Mouse (Mus musculus): ENCODE results near the gene Sema3g. TPM values are rescaled to one million over a fixed set of nuclear protein-coding genes. Genes with fewer than 3 reads are reported as not detected.

Gene Sema3g
- total RNA-seq, 1 experiment, result 0.22 TPM

- Histone ChIP-seq H3K4me3 (ENCODE audit: insufficient read depth in 1 of 2, low read depth in 1 of 2, low read length in 2 of 2, poor library complexity in 1 of 2, severe bottlenecking in 1 of 2) (no peak overlapping the region), H3K36me3 (ENCODE audit: control insufficient read depth, insufficient read depth, low read length, poor library complexity, severe bottlenecking) (no peaks in the 10 kb centered on the region), H3K9ac (ENCODE audit: insufficient read depth, low read depth, low read length, poor library complexity, severe bottlenecking) (no peak overlapping the region), H3K27ac (ENCODE audit: insufficient read depth, low read depth, low read length, poor library complexity, severe bottlenecking) (no peak overlapping the region), H3K9me3 (ENCODE audit: control insufficient read depth, insufficient read depth, low read depth, low read length) (no peaks in the 10 kb centered on the region), H3K4me1 (ENCODE audit: control insufficient read depth in 2 of 2, insufficient read depth in 2 of 2, low read length in 2 of 2, poor library complexity in 1 of 2) (no peaks in the 10 kb centered on the region)
- TF ChIP-seq MAFK (IDR thresholded peaks at IDR 0.05; ENCODE audit: insufficient read depth, low read depth, low read length), result no peak
- no peak for TF ChIP-seq ZNF384 (IDR thresholded peaks at IDR 0.05; ENCODE audit: low read depth, low read length)
- no peak for TF ChIP-seq ZC3H11A (IDR thresholded peaks at IDR 0.05; ENCODE audit: borderline replicate concordance, low read depth, low read length)
- no peak for TF ChIP-seq CHD2 (IDR thresholded peaks at IDR 0.05; ENCODE audit: low read depth, low read length)
- TF ChIP-seq HCFC1 (IDR thresholded peaks at IDR 0.05; ENCODE audit: borderline replicate concordance, insufficient read depth, low read length), result no peak
- in situ Hi-C loops (cut with MboI; ENCODE audit: low sequenced_read_pairs in 2 of 2, unreplicated experiment in 2 of 2), result no loop called here
- no peak for DNase-seq (ENCODE audit: low read depth, low spot score)
Measured at GRCm38 (mm10) chr14:31245946-31246345, 28.3 kb downstream of the Sema3g start.

GRCm38 (mm10) chr14:31248396-31248795 lies 30.7 kb downstream of the Sema3g start:
- Histone ChIP-seq H3K36me3 (ENCODE audit: control insufficient read depth, insufficient read depth, low read length, poor library complexity, severe bottlenecking) (peaks cover 6% of the 10 kb centered on the region; the same call in 1 of the 2 replicates), H3K9me3 (ENCODE audit: control insufficient read depth, insufficient read depth, low read depth, low read length) (no peaks in the 10 kb centered on the region), H3K4me3 (ENCODE audit: insufficient read depth in 1 of 2, low read depth in 1 of 2, low read length in 2 of 2, poor library complexity in 1 of 2, severe bottlenecking in 1 of 2) (no peak overlapping the region), H3K27ac (ENCODE audit: insufficient read depth, low read depth, low read length, poor library complexity, severe bottlenecking) (no peak overlapping the region), H3K9ac (ENCODE audit: insufficient read depth, low read depth, low read length, poor library complexity, severe bottlenecking) (no peak overlapping the region), H3K4me1 (ENCODE audit: control insufficient read depth in 2 of 2, insufficient read depth in 2 of 2, low read length in 2 of 2, poor library complexity in 1 of 2) (no peaks in the 10 kb centered on the region; a peak in 1 of 4 replicates)
- in situ Hi-C loops (cut with MboI; ENCODE audit: low sequenced_read_pairs in 2 of 2, unreplicated experiment in 2 of 2), result no loop called here
- TF ChIP-seq MAFK (IDR thresholded peaks at IDR 0.05; ENCODE audit: insufficient read depth, low read depth, low read length), result no peak
- TF ChIP-seq CHD2 (IDR thresholded peaks at IDR 0.05; ENCODE audit: low read depth, low read length), result no peak
- TF ChIP-seq ZNF384 (IDR thresholded peaks at IDR 0.05; ENCODE audit: low read depth, low read length), result no peak
- no peak for TF ChIP-seq ZC3H11A (IDR thresholded peaks at IDR 0.05; ENCODE audit: borderline replicate concordance, low read depth, low read length)
- no peak for TF ChIP-seq HCFC1 (IDR thresholded peaks at IDR 0.05; ENCODE audit: borderline replicate concordance, insufficient read depth, low read length)
- DNase-seq (ENCODE audit: low read depth, low spot score), result no peak

- Histone ChIP-seq H3K4me3 (ENCODE audit: insufficient read depth in 1 of 2, low read depth in 1 of 2, low read length in 2 of 2, poor library complexity in 1 of 2, severe bottlenecking in 1 of 2) (peak overlapping the region; percentile 73 to 92), H3K4me1 (ENCODE audit: control insufficient read depth in 2 of 2, insufficient read depth in 2 of 2, low read length in 2 of 2, poor library complexity in 1 of 2) (no peaks in the 10 kb centered on the region; a peak in 1 of 4 replicates), H3K9ac (ENCODE audit: insufficient read depth, low read depth, low read length, poor library complexity, severe bottlenecking) (peak overlapping the region; percentile 86), H3K36me3 (ENCODE audit: control insufficient read depth, insufficient read depth, low read length, poor library complexity, severe bottlenecking) (peaks cover 22% of the 10 kb centered on the region), H3K9me3 (ENCODE audit: control insufficient read depth, insufficient read depth, low read depth, low read length) (no peaks in the 10 kb centered on the region), H3K27ac (ENCODE audit: insufficient read depth, low read depth, low read length, poor library complexity, severe bottlenecking) (no peak overlapping the region)
- DNase-seq (ENCODE audit: low read depth, low spot score), result no peak
- TF ChIP-seq ZC3H11A (IDR thresholded peaks at IDR 0.05; ENCODE audit: borderline replicate concordance, low read depth, low read length), result no peak
- in situ Hi-C loops (cut with MboI; ENCODE audit: low sequenced_read_pairs in 2 of 2, unreplicated experiment in 2 of 2), result loop anchor here in 1 of 2 experiments (10.0 kb wide), 1 partner anchor 64 kb away; no protein-coding TSS in a partner anchor
Measured at GRCm38 (mm10) chr14:31250222-31251083, 32.8 kb downstream of the Sema3g start.

- peak within 1 kb of the TSS; percentile 91 for H3K9ac ChIP-seq (ENCODE audit: insufficient read depth, low read depth, low read length, poor library complexity, severe bottlenecking)
- peak within 1 kb of the TSS; percentile 78 to 92 for H3K4me3 ChIP-seq (ENCODE audit: insufficient read depth in 1 of 2, low read depth in 1 of 2, low read length in 2 of 2, poor library complexity in 1 of 2, severe bottlenecking in 1 of 2)
- H3K27ac ChIP-seq (ENCODE audit: insufficient read depth, low read depth, low read length, poor library complexity, severe bottlenecking), result peak within 1 kb of the TSS; percentile 7; the same call in 1 of the 2 replicates
- peaks cover 27% of the 10 kb centered on the region for H3K36me3 ChIP-seq (ENCODE audit: control insufficient read depth, insufficient read depth, low read length, poor library complexity, severe bottlenecking)
- no peak for TF ChIP-seq ZNF384 (IDR thresholded peaks at IDR 0.05; ENCODE audit: low read depth, low read length)
- TF ChIP-seq HCFC1 (IDR thresholded peaks at IDR 0.05; ENCODE audit: borderline replicate concordance, insufficient read depth, low read length), result peak; percentile 80
- in situ Hi-C loops (cut with MboI; ENCODE audit: low sequenced_read_pairs in 2 of 2, unreplicated experiment in 2 of 2), result loop anchor here in 1 of 2 experiments (10.0 kb wide), 1 partner anchor 64 kb away; no protein-coding TSS in a partner anchor
- no peaks in the 10 kb centered on the region; a peak in 1 of 4 replicates for H3K4me1 ChIP-seq (ENCODE audit: control insufficient read depth in 2 of 2, insufficient read depth in 2 of 2, low read length in 2 of 2, poor library complexity in 1 of 2)
- H3K9me3 ChIP-seq (ENCODE audit: control insufficient read depth, insufficient read depth, low read depth, low read length), result no peaks in the 10 kb centered on the region
- DNase-seq (ENCODE audit: low read depth, low spot score), result peak; percentile 83
Measured at GRCm38 (mm10) chr14:31251084-31251604, 33.5 kb downstream of the Sema3g start, which contains the start of the genes Phf7 and Bap1. Phf7 (minus strand) TSS chr14:31251317. Bap1 (plus strand) TSS chr14:31251450.

All from ES-E14 (cell line).